8 mouse cellular contexts compared by ENCODE assay signal in genomic region chr7:131112486-131112885, GRCm38 (mm10). TPM values are rescaled to one million over a fixed set of nuclear protein-coding genes. Genes with fewer than 3 reads are reported as not detected.
A peak's percentile ranks its signal among the peaks of the same experiment; 100 is the strongest.
DNase-seq lines count a peak whose midpoint lies in the region; ATAC-seq and TF ChIP-seq lines count a peak whose summit lies in the region.

No protein-coding gene starts in this region.

- peak; percentile 66 for TF ChIP-seq CTCF in ES-Bruce4 (IDR thresholded peaks at IDR 0.05; ENCODE audit: low read depth, low read length)

- no peak for TF ChIP-seq EP300 in ES-Bruce4 (IDR thresholded peaks at IDR 0.05; ENCODE audit: insufficient read depth, low read depth, low read length)

- WGBS in hindbrain, embryonic 10.5 days, result 34% methylated on average over 3 of the region's 3 CpGs
- 33% methylated on average over 3 of the region's 3 CpGs for WGBS in hindbrain, embryonic 12.5 days

- ATAC-seq in hindbrain, embryonic 12.5 days (ENCODE audit: low FRiP score), result no peak

- no peaks in the 10 kb centered on the region for H3K27me3 ChIP-seq in hindbrain, embryonic 10.5 days (ENCODE audit: insufficient read depth, poor library complexity, severe bottlenecking)
- H3K27me3 ChIP-seq in hindbrain, embryonic 12.5 days, result no peaks in the 10 kb centered on the region
- H3K27me3 ChIP-seq in ES-Bruce4 (ENCODE audit: control insufficient read depth, insufficient read depth, low read length, poor library complexity, severe bottlenecking), result no peaks in the 10 kb centered on the region

- H3K27ac ChIP-seq in hindbrain, embryonic 10.5 days, result no peak overlapping the region
- no peak overlapping the region for H3K27ac ChIP-seq in hindbrain, embryonic 12.5 days
- no peak overlapping the region for H3K27ac ChIP-seq in ES-Bruce4 (ENCODE audit: insufficient read depth, low read length)

- peak; percentile 32 for DNase-seq in hindbrain, embryonic 10.5 days (ENCODE audit: low spot score)
- peak; percentile 22 for DNase-seq in brain, embryonic 18.5 days (ENCODE audit: low read depth, low spot score)
- DNase-seq in frontal cortex, adult 2 months (ENCODE audit: extremely low spot score in 1 of 2, low spot score in 1 of 2), result peak; percentile 44 to 95
- DNase-seq in layer of hippocampus, postnatal 25 days (ENCODE audit: extremely low spot score in 1 of 2, low spot score in 1 of 2), result peak; percentile 59 to 89
- DNase-seq in mesoderm, embryonic 11.5 days (ENCODE audit: low read depth, low spot score), result peak; percentile 70
- DNase-seq in thymus, postnatal 36 days, result peak; percentile 19 to 34

- H3K9ac ChIP-seq in hindbrain, embryonic 12.5 days, result no peak overlapping the region
- no peak overlapping the region for H3K9ac ChIP-seq in ES-Bruce4 (ENCODE audit: low read depth, poor library complexity, severe bottlenecking)

- no peaks in the 10 kb centered on the region for H3K9me3 ChIP-seq in hindbrain, embryonic 10.5 days
- no peaks in the 10 kb centered on the region for H3K9me3 ChIP-seq in hindbrain, embryonic 12.5 days (replicated peaks)
- H3K9me3 ChIP-seq in ES-Bruce4 (replicated peaks; ENCODE audit: control insufficient read depth, insufficient read depth, low read length, poor library complexity, severe bottlenecking), result no peaks in the 10 kb centered on the region

- TF ChIP-seq POLR2A in ES-Bruce4 (IDR thresholded peaks at IDR 0.05; ENCODE audit: insufficient read depth, low read length), result no peak

- H3K4me1 ChIP-seq in hindbrain, embryonic 10.5 days (replicated peaks), result no peaks in the 10 kb centered on the region
- H3K4me1 ChIP-seq in hindbrain, embryonic 12.5 days, result no peaks in the 10 kb centered on the region
- H3K4me1 ChIP-seq in ES-Bruce4 (ENCODE audit: control insufficient read depth, insufficient read depth, low read length), result no peaks in the 10 kb centered on the region

- no peak overlapping the region for H3K4me2 ChIP-seq in hindbrain, embryonic 12.5 days (replicated peaks)

- H3K36me3 ChIP-seq in hindbrain, embryonic 10.5 days, result no peaks in the 10 kb centered on the region
- no peaks in the 10 kb centered on the region for H3K36me3 ChIP-seq in hindbrain, embryonic 12.5 days
- no peaks in the 10 kb centered on the region for H3K36me3 ChIP-seq in ES-Bruce4 (ENCODE audit: control insufficient read depth, insufficient read depth, low read length, poor library complexity, severe bottlenecking)

- H3K4me3 ChIP-seq in hindbrain, embryonic 10.5 days, result no peak overlapping the region
- no peak overlapping the region for H3K4me3 ChIP-seq in hindbrain, embryonic 12.5 days
- H3K4me3 ChIP-seq in ES-Bruce4 (ENCODE audit: low read depth, low read length), result no peak overlapping the region

RNA-seq across cellular contexts. Expression of gene 4933402N03Rik, which starts 33.6 kb away (rescaled TPM):
- polyA plus RNA-seq in hindbrain, embryonic 10.5 days (2016; fragmentation: Nextera tagmentation; extraction: Ambion mirVana), result not detected in 2 replicates
- polyA plus RNA-seq in hindbrain, embryonic 12.5 days (2016; fragmentation: Nextera tagmentation; extraction: Ambion mirVana), result not detected in 2 replicates
- polyA plus RNA-seq in ES-Bruce4 (2011; ENCODE audit: insufficient read depth, insufficient read length, low read depth, missing spikeins), result not detected in 2 replicates
- polyA plus RNA-seq in frontal cortex, adult 2 months (2012; rRNA removed), result not detected in 2 replicates
- total RNA-seq in layer of hippocampus, postnatal 25 days (2021), result not detected

Comparison
In these comparisons a context has a peak if more than half of its experiments do, and no peak if none do; other contexts are left out.
1. DNase-seq: peak in every context shown above with its lines; median percentile 74 in layer of hippocampus, postnatal 25 days; 70 in mesoderm, embryonic 11.5 days; 70 in frontal cortex, adult 2 months; 32 in hindbrain, embryonic 10.5 days; 26 in thymus, postnatal 36 days; 22 in brain, embryonic 18.5 days.